Mouse (Mus musculus) ES-Bruce4 (cell line): ENCODE results near the gene Acacb.

Experiments
- CTCF ChIP-seq: IDR thresholded peaks from one replicate; pipeline ENCODE4 v1.8.1; 2011; ENCODE audit warnings: low read depth, low read length
- EP300 ChIP-seq: IDR thresholded peaks from 2 replicates; pipeline ENCODE4 v1.6.1; 2011; ENCODE audit warnings: low read depth, low read length; ENCODE audit not compliant: insufficient read depth
- POLR2A ChIP-seq: IDR thresholded peaks from one replicate; pipeline ENCODE4 v1.8.1; 2011; ENCODE audit warnings: low read length; ENCODE audit not compliant: insufficient read depth

DNA sequence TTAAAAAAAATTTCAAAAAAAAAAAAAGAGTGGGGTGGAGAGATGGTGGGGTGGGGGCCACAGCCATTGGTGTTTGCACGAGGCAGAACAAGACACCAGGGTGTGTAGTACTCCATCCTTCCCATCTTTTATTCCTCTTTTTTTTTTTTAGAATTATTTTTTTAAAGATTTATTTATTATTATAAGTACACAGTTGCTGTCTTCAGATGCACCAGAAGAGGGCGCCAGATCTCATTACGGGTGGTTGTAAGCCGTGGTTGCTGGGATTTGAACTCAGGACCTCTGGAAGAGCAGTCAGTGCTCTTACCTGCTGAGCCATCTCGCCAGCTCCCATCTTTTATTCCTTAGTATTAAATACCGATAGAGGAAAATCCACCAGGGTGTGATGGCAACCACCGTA is 27.1 kb downstream of the Acacb start:
- TF ChIP-seq POLR2A (no peak), CTCF (peak; percentile 24), EP300 (no peak)
